Mouse (Mus musculus): Measurements from ENCODE around the gene Sgpp2.

- no peak for TF ChIP-seq CTCF (IDR thresholded peaks at IDR 0.05; ENCODE audit: extremely low read depth, insufficient read depth, insufficient read length, insufficient replicate concordance)
- TF ChIP-seq POLR2A (IDR thresholded peaks at IDR 0.05; ENCODE audit: low read depth, low read length): no peak
Observed at GRCm38 (mm10) chr1:78338212-78338611, 28.1 kb downstream of the Sgpp2 start.
